Mouse (Mus musculus): ENCODE data around the gene Tm9sf4. TPM values are rescaled to one million over a fixed set of nuclear protein-coding genes. Genes with fewer than 3 reads are reported as not detected.

The Tm9sf4 gene
- 10 to 100 TPM; 88.3 to 96.8 TPM for total RNA-seq (2021)
- long read RNA-seq, experiment 1, transcript Tm9sf4-201 (18 exons, 3,896 nt): major isoform, 15 of 47 reads
- long read RNA-seq, experiment 1, partial matches to known transcripts: 12 of 47 reads
- long read RNA-seq, experiment 1, other reads (novel, unspliced or antisense): 20 of 47 reads
- long read RNA-seq, experiment 2, transcript Tm9sf4-201 (18 exons, 3,896 nt): major isoform, 31 of 53 reads
- long read RNA-seq, experiment 2, partial matches to known transcripts: 5 of 53 reads
- long read RNA-seq, experiment 2, other reads (novel, unspliced or antisense): 15 of 53 reads

- peak; percentile 93 for DNase-seq
These were observed at the start of gene Tm9sf4 for GRCm38 (mm10) chr2:153160844-153161683. Gene Tm9sf4, plus strand, starts transcription at chr2:153161303.

- DNase-seq: no peak
These were observed 45.4 kb upstream of the Tm9sf4 start for GRCm38 (mm10) chr2:153115679-153116081.

- no peak for DNase-seq
These were observed 44.0 kb upstream of the Tm9sf4 start for GRCm38 (mm10) chr2:153117051-153117486.

- DNase-seq: no peak
These were observed 41.6 kb upstream of the Tm9sf4 start for GRCm38 (mm10) chr2:153119488-153119887.

- no peak for DNase-seq
These were observed 41.0 kb upstream of the Tm9sf4 start for GRCm38 (mm10) chr2:153120126-153120525.

GRCm38 (mm10) chr2:153121821-153122615 is 39.1 kb upstream of the Tm9sf4 start:
- DNase-seq: peak; percentile 45

GRCm38 (mm10) chr2:153122701-153123100 is 38.4 kb upstream of the Tm9sf4 start:
- DNase-seq: no peak

- DNase-seq: no peak
These were observed 35.2 kb upstream of the Tm9sf4 start for GRCm38 (mm10) chr2:153125875-153126274.

- peak; percentile 22 for DNase-seq
These were observed 30.1 kb upstream of the Tm9sf4 start for GRCm38 (mm10) chr2:153131019-153131418.

GRCm38 (mm10) chr2:153134237-153134636 is 26.9 kb upstream of the Tm9sf4 start:
- DNase-seq: no peak

GRCm38 (mm10) chr2:153136211-153136610 is 24.9 kb upstream of the Tm9sf4 start:
- DNase-seq: no peak

GRCm38 (mm10) chr2:153139158-153139557 is 21.9 kb upstream of the Tm9sf4 start:
- no peak for DNase-seq

- peak; percentile 33 for DNase-seq
These were observed 21.0 kb upstream of the Tm9sf4 start for GRCm38 (mm10) chr2:153139996-153140613.

GRCm38 (mm10) chr2:153142620-153143199 is 18.4 kb upstream of the Tm9sf4 start:
- DNase-seq: peak; percentile 76

GRCm38 (mm10) chr2:153145346-153145745 is 15.8 kb upstream of the Tm9sf4 start:
- DNase-seq: no peak

GRCm38 (mm10) chr2:153147236-153147635 is 13.9 kb upstream of the Tm9sf4 start:
- DNase-seq: no peak

GRCm38 (mm10) chr2:153147715-153148114 is 13.4 kb upstream of the Tm9sf4 start:
- DNase-seq: peak; percentile 84

- DNase-seq: no peak
These were observed 11.4 kb upstream of the Tm9sf4 start for GRCm38 (mm10) chr2:153149742-153150141.

- DNase-seq: no peak
These were observed 10.1 kb upstream of the Tm9sf4 start for GRCm38 (mm10) chr2:153151026-153151425.

GRCm38 (mm10) chr2:153151926-153152665 is 9.0 kb upstream of the Tm9sf4 start:
- DNase-seq: no peak

GRCm38 (mm10) chr2:153153033-153153450 is 8.1 kb upstream of the Tm9sf4 start:
- no peak for DNase-seq

Data from adrenal gland, postnatal 10 days (tissue).